Mouse (Mus musculus) kidney, adult 2 months (tissue): ENCODE data around the gene Riok1. TPM values are rescaled to one million over a fixed set of nuclear protein-coding genes. Genes with fewer than 3 reads are reported as not detected.

Experiments
- DNase-seq: peaks from one replicate; pipeline ENCODE4 v3.0.0; 2021
- H3K27ac ChIP-seq: fragments of 200-500 bp; 2 replicates; pipeline ENCODE4 v1.5.1; 2012; ENCODE audit warnings: low read depth, low read length, control low read depth, inconsistent platforms; ENCODE audit not compliant: insufficient read depth
- H3K27me3 ChIP-seq: fragments of 200-500 bp; replicated peaks from 2 replicates; pipeline ENCODE4 v1.6.1; 2012; ENCODE audit warnings: mild to moderate bottlenecking, moderate library complexity, low read length, inconsistent platforms; ENCODE audit not compliant: control insufficient read depth, insufficient read depth
- H3K36me3 ChIP-seq: fragments of 200-500 bp; 2 replicates; pipeline ENCODE4 v1.6.1; 2012; ENCODE audit warnings: mild to moderate bottlenecking, moderate library complexity, low read length, inconsistent platforms; ENCODE audit not compliant: control insufficient read depth, insufficient read depth
- H3K4me1 ChIP-seq: fragments of 200-500 bp; 2 replicates; pipeline ENCODE4 v1.6.1; 2011; ENCODE audit warnings: low read length; ENCODE audit not compliant: control insufficient read depth, insufficient read depth
- H3K4me3 ChIP-seq: fragments of 200-500 bp; 2 replicates; pipeline ENCODE4 v1.5.1; 2011; ENCODE audit warnings: mild to moderate bottlenecking, low read depth, low read length, control low read depth; ENCODE audit not compliant: insufficient read depth
- CTCF ChIP-seq: fragments of 200-500 bp; conservative IDR thresholded peaks from 2 replicates; pipeline ENCODE4 v1.5.1; 2011; ENCODE audit warnings: low read depth, mild to moderate bottlenecking, control low read depth, low read length, moderate library complexity, mixed read lengths; ENCODE audit not compliant: insufficient read depth, insufficient read length
- POLR2A ChIP-seq: fragments of 200-500 bp; IDR thresholded peaks from one replicate; pipeline ENCODE4 v1.6.1; 2011; ENCODE audit warnings: low read depth, low read length, control low read depth
- WGBS: fragments of 180-500 bp; shearing (Covaris S2); methylation state at CpG from one replicate; pipeline ENCODE4 v1.1.7; 2018; 5-methylcytosine and 5-hydroxymethylcytosine counted together
- polyA plus RNA-seq: library from polyadenylated mRNA; depleted of rRNA; stranded (reverse); fragments of >200 nt; gene quantifications from 2 replicates; pipeline ENCODE4 v1.2.3, GENCODE M21; 2012

Riok1 gene
- polyA plus RNA-seq, 1 experiment, result 7.6 TPM

- H3K36me3 ChIP-seq, result no peaks in the 10 kb centered on the region
- no peaks in the 10 kb centered on the region for H3K27me3 ChIP-seq
- no peak overlapping the region for H3K4me3 ChIP-seq
- TF ChIP-seq POLR2A, result no peak
- TF ChIP-seq CTCF, result no peak
- no peak for DNase-seq
- 80% methylated on average over 5 of the region's 5 CpGs for WGBS
- H3K4me1 ChIP-seq, result no peaks in the 10 kb centered on the region
- H3K27ac ChIP-seq, result no peak overlapping the region
Observed at GRCm38 (mm10) chr13:38079366-38079765, 42.6 kb downstream of the Riok1 start.

- Histone ChIP-seq H3K4me3 (no peak overlapping the region), H3K36me3 (no peaks in the 10 kb centered on the region), H3K27ac (no peak overlapping the region), H3K27me3 (no peaks in the 10 kb centered on the region), H3K4me1 (no peaks in the 10 kb centered on the region)
- DNase-seq, result no peak
- WGBS, result 42% methylated on average over 9 of the region's 9 CpGs
- TF ChIP-seq CTCF (no peak), POLR2A (no peak)
Observed at GRCm38 (mm10) chr13:38080014-38080413, 43.2 kb downstream of the Riok1 start.

GRCm38 (mm10) chr13:38080725-38081124, 43.9 kb downstream of the Riok1 start:
- TF ChIP-seq POLR2A, result no peak
- H3K27ac ChIP-seq, result no peak overlapping the region
- DNase-seq, result no peak
- WGBS, result 83% methylated on average over 14 of the region's 14 CpGs
- H3K4me1 ChIP-seq, result no peaks in the 10 kb centered on the region
- H3K27me3 ChIP-seq, result no peaks in the 10 kb centered on the region
- H3K36me3 ChIP-seq, result no peaks in the 10 kb centered on the region
- no peak overlapping the region for H3K4me3 ChIP-seq

GRCm38 (mm10) chr13:38081161-38081560, 44.4 kb downstream of the Riok1 start:
- Histone ChIP-seq H3K36me3 (no peaks in the 10 kb centered on the region), H3K4me1 (no peaks in the 10 kb centered on the region), H3K4me3 (no peak overlapping the region), H3K27me3 (no peaks in the 10 kb centered on the region), H3K27ac (no peak overlapping the region)
- 78% methylated on average over 7 of the region's 7 CpGs for WGBS
- no peak for DNase-seq
- no peak for TF ChIP-seq POLR2A

- DNase-seq, result peak; percentile 20
- no peaks in the 10 kb centered on the region for H3K4me1 ChIP-seq
- H3K27me3 ChIP-seq, result no peaks in the 10 kb centered on the region
- H3K27ac ChIP-seq, result no peak overlapping the region
- H3K36me3 ChIP-seq, result no peaks in the 10 kb centered on the region
- TF ChIP-seq CTCF, result no peak
- no peak for TF ChIP-seq POLR2A
- 53% methylated on average over 3 of the region's 3 CpGs for WGBS
- no peak overlapping the region for H3K4me3 ChIP-seq
Observed at GRCm38 (mm10) chr13:38086711-38087110, 49.9 kb downstream of the Riok1 start.

GRCm38 (mm10) chr13:38088008-38088407, 51.2 kb downstream of the Riok1 start:
- Histone ChIP-seq H3K4me1 (no peaks in the 10 kb centered on the region), H3K27ac (no peak overlapping the region), H3K36me3 (no peaks in the 10 kb centered on the region), H3K27me3 (no peaks in the 10 kb centered on the region), H3K4me3 (no peak overlapping the region)
- TF ChIP-seq CTCF (no peak), POLR2A (no peak)
- WGBS, result 61% methylated on average over 3 of the region's 3 CpGs
- DNase-seq, result peak; percentile 46

- no peak overlapping the region for H3K27ac ChIP-seq
- TF ChIP-seq CTCF (no peak), POLR2A (no peak)
- H3K27me3 ChIP-seq, result no peaks in the 10 kb centered on the region
- H3K4me3 ChIP-seq, result no peak overlapping the region
- DNase-seq, result no peak
- H3K36me3 ChIP-seq, result no peaks in the 10 kb centered on the region
- WGBS, result 82% methylated on average over 6 of the region's 6 CpGs
- no peaks in the 10 kb centered on the region for H3K4me1 ChIP-seq
Observed at GRCm38 (mm10) chr13:38089449-38089848, 52.7 kb downstream of the Riok1 start.

- no peaks in the 10 kb centered on the region for H3K27me3 ChIP-seq
- no peaks in the 10 kb centered on the region for H3K4me1 ChIP-seq
- no peak overlapping the region for H3K27ac ChIP-seq
- TF ChIP-seq CTCF, result no peak
- TF ChIP-seq POLR2A, result no peak
- 77% methylated on average over 4 of the region's 4 CpGs for WGBS
- no peaks in the 10 kb centered on the region for H3K36me3 ChIP-seq
- no peak overlapping the region for H3K4me3 ChIP-seq
- DNase-seq, result no peak
Observed at GRCm38 (mm10) chr13:38089871-38090270, 53.1 kb downstream of the Riok1 start.
